Mouse (Mus musculus): ENCODE measurements at regions not wholly inside any gene's neighbourhood (a gene's known extent, or its start where the extent isn't known, plus 50 kb on each side); places are given as distances from the start of the nearest gene placed in this dataset.

GRCm38 (mm10) chr2:159392865-159393264 is 598.3 kb downstream of the Dhx35 start:
- DNase-seq = no peak

GRCm38 (mm10) chr2:159401421-159402100 is 607.0 kb downstream of the Dhx35 start:
- no peak for DNase-seq

GRCm38 (mm10) chr2:159404940-159405339 is 610.3 kb downstream of the Dhx35 start:
- DNase-seq = no peak

DNA sequence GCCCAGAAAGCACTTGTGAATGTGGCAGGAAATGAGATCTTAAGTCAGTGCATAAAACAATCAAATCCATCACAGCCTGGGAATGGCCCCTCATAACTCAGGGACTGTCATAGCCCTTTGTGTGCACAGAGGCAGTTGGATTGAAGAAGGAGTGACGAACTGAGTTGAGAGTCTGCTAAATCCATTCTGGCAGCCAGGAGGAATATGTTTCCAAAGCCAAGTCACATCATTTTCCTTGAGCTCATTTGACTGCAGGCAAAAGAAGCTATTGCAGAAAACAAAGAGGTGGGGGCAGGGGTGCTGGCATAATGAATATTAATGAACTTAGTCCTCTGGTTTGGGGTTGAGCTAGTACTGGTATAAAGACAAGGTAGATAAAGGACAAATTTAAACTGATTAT is 620.0 kb downstream of the Dhx35 start:
- peak; percentile 6 for DNase-seq

DNA sequence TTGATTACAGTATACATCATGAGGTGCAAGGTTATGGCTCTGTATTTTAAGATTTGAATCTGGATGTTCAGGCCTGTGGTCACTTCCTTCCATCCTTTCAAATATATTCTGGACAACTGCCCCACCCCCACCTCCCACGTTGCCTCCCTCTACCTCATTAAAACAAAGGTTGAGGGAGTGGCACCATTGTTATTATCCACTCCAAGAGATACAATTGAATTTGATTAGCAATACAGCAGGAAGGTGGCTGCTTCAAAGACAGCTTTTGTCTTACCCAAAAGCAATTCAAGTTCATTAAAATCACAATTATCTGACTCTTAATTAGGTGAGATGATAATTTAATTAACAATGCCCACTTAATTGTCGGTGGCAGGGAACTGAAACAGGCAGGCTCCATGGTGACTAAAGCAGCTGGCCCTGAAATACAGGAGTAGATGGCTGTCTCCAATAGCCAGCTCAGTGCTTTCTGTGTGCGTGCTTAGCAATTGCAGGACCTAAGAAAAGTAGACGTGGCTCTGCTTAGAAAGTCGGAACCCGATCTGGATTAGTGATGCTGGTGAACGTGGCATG is 623.8 kb downstream of the Dhx35 start:
- DNase-seq = no peak

- DNase-seq = peak; percentile 21
These were observed 627.8 kb downstream of the Dhx35 start for GRCm38 (mm10) chr2:159422281-159422937.

- no peak for DNase-seq
These were observed 633.6 kb downstream of the Dhx35 start for GRCm38 (mm10) chr2:159428201-159428600.

- no peak for DNase-seq
These were observed 636.1 kb downstream of the Dhx35 start for GRCm38 (mm10) chr2:159430577-159431329.

GRCm38 (mm10) chr2:159438961-159439360 is 644.4 kb downstream of the Dhx35 start:
- no peak for DNase-seq

GRCm38 (mm10) chr2:159443581-159443980 is 649.0 kb downstream of the Dhx35 start:
- peak; percentile 45 for DNase-seq

DNA sequence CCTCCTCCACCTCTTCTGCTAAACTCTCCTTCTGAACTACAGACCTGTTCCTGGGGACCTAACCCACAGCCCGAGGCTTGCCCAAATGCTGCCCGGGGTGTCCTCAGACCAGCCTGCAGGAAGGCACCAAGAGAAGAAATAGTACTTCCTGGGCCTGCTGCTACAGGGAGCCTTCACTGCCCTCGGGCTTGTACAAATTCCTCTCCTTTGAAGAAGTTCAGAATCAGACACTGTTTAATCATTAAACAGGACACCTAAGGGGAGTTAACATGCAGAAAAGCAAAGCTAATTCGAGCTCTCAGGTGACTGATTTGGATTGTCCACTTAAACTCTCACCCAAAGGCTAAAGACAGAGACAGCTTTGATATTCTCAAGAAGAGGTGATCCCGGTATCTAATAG is 651.8 kb downstream of the Dhx35 start:
- no peak for DNase-seq

DNA sequence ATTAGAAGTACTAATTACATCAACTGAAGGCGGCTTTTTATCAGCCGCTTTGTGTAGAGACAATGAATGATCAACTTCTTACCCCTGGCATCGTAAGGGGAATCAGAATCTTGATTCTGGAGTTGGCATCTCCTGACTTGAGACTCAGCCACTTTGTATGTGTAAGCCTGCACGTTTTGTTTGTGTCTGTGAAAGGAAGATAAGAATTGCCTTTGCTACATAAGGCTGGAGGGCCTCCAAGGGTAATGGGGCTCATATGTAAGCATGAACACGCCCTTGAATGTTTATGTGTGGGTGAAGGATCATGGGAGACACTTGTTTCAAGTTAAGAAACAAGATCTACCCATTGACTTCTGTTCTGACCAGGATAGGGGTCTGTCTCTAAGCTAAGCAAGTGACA is 652.3 kb downstream of the Dhx35 start:
- DNase-seq = no peak

GRCm38 (mm10) chr2:159448976-159449375 is 654.4 kb downstream of the Dhx35 start:
- no peak for DNase-seq

DNA sequence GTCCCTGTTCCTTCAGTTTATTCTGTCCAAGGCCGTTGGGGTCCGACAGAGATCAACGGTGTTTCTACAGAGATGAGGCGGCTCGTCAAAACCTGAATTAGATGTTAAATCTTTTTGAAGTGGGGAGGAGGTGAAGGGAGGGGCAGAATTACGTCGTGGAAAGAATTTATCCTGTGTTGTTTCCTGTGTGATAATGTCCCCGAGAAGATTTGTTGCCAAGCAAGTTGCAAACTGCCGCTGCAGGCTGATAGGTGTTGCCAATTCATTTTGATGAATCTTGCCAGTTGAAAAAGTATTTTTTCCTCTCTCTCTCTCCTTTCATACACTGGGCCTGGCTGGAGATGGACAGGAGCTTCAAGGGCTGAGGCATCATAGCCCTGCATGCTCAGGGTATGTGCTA is 656.8 kb downstream of the Dhx35 start:
- no peak for DNase-seq

DNA sequence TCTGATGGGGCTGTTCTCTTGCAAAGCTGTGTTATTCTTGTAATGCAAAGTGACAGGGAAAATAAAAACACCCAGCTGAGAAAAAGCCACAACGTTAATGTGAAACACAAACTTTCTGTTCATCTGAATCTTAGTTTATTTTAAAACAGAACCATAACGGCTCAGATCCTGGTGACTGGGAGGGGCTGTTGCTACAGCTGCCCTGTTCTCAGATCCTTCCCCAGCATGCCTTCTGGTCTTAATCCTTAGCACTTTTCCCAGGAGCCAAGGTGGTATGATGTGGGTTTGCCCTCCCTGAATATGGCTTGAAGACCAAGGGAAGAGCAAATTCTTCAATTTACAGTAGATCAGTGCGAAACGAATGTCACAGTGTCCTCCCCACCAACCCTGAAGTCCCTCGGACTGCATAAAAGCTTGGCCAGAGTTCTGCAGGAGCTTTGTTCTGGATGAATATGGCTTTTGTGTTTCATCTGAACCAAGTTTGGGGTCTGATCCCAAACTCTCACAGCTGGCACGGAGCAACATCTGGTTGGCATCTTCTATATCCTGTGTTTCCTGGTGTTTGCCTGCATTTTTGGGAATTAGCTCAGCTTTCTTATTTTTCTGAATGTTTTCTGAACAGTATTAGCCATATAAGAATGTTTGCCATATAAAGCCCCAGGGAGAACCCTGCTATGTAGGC is 686.9 kb downstream of the Dhx35 start:
- no peak for DNase-seq

DNA sequence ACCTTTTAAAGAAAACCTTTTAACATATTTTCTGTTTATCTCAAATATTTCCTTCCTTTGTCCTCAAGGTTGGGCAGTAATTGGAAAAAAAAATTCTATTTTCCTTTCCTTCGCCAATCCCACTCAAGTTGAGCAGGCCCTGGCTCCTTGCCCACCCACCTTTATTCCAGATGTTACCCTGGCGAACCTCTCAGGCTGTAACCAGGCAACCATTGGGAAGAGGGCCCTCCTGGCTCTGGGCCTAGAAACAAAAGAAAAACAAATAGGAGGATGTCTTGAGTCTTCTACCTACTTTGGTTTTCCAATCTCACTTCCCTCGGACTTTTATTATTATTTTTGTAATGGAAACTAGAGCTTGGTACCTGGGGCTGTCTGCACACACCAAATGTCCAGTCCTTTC is 696.5 kb downstream of the Dhx35 start:
- DNase-seq = peak; percentile 10

GRCm38 (mm10) chr2:159498691-159499090 is 704.1 kb downstream of the Dhx35 start:
- DNase-seq = no peak

- no peak for DNase-seq
These were observed 706.4 kb downstream of the Dhx35 start for GRCm38 (mm10) chr2:159501039-159501438.

DNA sequence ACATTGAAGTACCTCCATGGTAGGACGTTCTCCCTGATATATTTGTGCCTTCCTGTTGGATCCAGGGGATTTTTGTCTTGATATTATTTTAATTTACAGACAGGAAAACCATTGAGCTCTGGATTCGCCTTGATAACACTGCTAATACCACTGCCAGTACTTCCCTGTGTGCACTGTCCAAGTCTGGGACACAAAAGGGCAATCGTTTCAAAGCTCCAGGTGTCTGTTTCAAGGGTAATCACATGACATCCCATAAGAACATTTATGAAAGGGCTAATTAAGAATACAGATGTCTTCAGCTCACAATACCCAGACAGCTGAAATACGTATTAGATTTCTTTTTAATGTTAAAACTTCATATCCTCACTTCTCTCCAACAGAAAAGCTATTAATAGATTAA is 724.5 kb downstream of the Dhx35 start:
- DNase-seq = no peak

- no peak for DNase-seq
These were observed 729.1 kb downstream of the Dhx35 start for GRCm38 (mm10) chr2:159523739-159524138.

- DNase-seq = peak; percentile 84
These were observed 740.3 kb downstream of the Dhx35 start for GRCm38 (mm10) chr2:159534951-159535350.

DNA sequence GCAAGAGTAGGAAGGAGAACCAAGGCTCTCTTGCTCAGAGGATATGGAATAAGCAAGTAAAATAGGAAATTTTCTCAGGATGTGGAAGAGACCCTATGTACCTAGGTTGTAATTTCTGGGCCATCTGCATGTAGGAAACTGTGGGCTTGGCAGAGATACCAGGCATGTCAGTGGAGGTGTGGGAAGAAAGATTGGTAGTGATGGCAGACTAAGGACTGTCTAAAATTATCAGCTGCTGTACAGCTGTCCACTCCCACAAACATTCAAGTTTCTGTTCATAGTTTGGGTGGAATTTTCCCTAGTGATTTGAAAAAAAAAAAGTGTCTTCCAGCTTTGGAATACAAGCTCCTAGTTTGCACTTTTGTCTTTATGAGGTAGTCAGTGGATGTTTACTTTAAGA is 744.7 kb downstream of the Dhx35 start:
- no peak for DNase-seq

DNA sequence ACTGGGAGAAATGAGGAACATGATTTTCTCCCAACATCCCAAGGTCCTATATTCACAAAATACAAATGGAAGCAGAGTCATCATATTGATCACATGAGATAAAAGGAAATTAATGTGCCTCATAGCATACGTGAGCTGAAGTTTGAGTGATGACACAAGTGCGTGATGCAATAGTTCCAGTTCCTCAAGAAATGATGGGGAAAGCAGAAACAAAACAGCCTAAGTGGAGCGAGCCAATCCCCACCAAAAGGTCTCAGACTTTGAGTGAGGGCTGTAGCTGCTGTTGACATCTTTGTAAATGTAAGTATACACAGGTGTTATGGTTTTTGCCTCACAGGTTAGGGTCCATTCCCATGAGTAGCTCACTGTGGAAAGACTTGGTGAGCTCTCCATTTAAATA is 763.0 kb downstream of the Dhx35 start:
- no peak for DNase-seq

Measured in adrenal gland, postnatal 14 days (tissue).